Mouse (Mus musculus) frontal cortex, postnatal 10 days (tissue): ENCODE data around the gene Btbd35f7.
"Not testable (repeated sequence)": the region's sequence is repeated elsewhere in the genome, so short reads cannot be mapped to it uniquely, and the experiment has no call there.

Experiments
- DNase-seq, 2 experiments: peaks; one replicate each; pipeline ENCODE4 v3.0.0; 2022; ENCODE audit warnings: low spot score in 2 of 2, mixed read lengths in 1 of 2

Gene Btbd35f7

DNA sequence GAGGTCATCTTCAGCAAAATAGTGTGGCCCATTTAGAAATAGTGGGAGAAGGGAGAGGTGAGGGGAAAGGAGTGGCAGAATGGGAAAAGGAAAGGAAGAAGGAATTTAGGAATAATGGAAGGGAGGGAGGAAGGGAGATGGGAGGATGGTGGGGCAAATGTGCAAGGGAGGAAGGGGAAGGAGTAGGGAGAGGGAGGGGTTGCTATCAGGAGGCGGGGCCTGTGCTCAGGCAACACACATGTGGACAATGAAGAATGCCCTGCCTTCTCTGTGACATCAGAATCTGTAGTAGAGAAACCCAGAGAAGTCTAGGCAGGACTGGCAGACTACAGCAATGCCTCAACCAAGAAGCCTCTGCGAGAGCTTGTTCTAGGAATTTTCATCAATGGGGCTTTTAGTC, at the start of gene Btbd35f7:
TSS of gene Btbd35f7 (plus strand) at position 301 of the 400 bp plus-strand sequence.
- DNase-seq, result not testable (repeated sequence)
